ENCODE assay signal across 10 mouse cellular contexts in the genomic region with DNA sequence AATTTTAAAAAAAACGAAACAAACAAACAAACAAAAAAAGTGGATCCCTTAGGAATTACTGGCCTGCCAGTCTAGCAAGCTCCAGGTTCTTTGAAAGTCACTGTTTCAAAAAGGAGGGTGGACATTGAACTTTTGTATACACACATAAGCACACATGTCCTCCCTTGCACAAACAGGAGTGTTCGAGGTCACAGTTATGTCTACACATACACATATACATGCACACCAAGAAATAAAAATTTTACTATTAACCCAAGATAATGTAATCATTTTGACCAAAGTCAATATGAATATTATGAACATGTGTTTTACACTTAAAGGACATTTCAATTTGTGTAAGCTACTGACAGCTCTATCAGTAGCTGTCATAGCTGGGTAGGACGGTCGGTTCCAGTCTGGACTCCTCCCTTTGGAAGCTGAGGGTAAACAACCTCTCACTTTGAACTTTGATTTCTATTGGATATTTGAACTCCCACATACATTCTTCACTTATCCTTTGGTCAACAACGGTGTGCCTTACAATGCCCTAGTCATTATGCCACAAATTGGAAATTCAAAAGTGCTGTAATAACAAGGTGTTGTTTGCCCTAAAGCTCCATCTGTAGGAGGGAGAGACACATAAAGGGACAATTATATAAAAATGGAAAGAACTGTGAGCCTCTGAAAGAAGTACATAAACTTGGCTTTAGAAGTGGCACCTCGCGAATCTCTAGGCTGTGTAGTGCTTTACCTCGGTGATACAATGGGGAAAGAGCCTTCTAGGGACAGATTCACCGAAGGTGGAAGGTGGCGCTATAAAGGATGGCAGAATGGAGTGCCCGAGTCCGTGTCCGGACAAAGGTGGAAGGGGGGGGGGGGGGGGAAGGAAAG. TPM values are rescaled to one million over a fixed set of nuclear protein-coding genes. Genes with fewer than 3 reads are reported as not detected.
A peak's percentile ranks its signal among the peaks of the same experiment; 100 is the strongest.
DNase-seq lines count a peak whose midpoint lies in the region; ATAC-seq and TF ChIP-seq lines count a peak whose summit lies in the region.
"Had no signal": no experiment of that assay in that cellular context is flagged by ENCODE, and none has a peak within 500 bp of the region (broad histone marks: within the 10 kb centered on the region; RNA-seq: fewer than 3 reads in every experiment).

No protein-coding gene starts in this region.

- intact Hi-C loops in left cerebral cortex, postnatal 25 days (cut with DNase I): no loop called here

- H3K36me3 ChIP-seq in neural tube, embryonic 11.5 days (ENCODE audit: control insufficient read depth, insufficient read depth, low read length): no peaks in the 10 kb centered on the region
- peaks cover under 1% of the 10 kb centered on the region; the same call in 1 of the 2 replicates for H3K36me3 ChIP-seq in liver, embryonic 16.5 days (ENCODE audit: control insufficient read depth, insufficient read depth)

- WGBS in neural tube, embryonic 11.5 days: 33% methylated on average over 13 of the region's 13 CpGs
- 27% methylated on average over 13 of the region's 13 CpGs for WGBS in liver, embryonic 16.5 days (ENCODE audit: insufficient replicate concordance)

- no peak overlapping the region for H3K9ac ChIP-seq in neural tube, embryonic 11.5 days (ENCODE audit: low read length)
- H3K9ac ChIP-seq in liver, embryonic 16.5 days (ENCODE audit: low read depth, low read length): peak overlapping the region; percentile 68

- DNase-seq in cerebellum, adult 11 months: peak; percentile 24
- DNase-seq in cerebellum, postnatal 36 days: no peak
- no peak for DNase-seq in neural tube, embryonic 11.5 days (ENCODE audit: low spot score)
- no peak for DNase-seq in neural tube, embryonic 10.5 days (ENCODE audit: extremely low spot score, low spot score)
- DNase-seq in left cerebral cortex, postnatal 25 days (ENCODE audit: low spot score in 2 of 2): no peak
- DNase-seq in spleen, adult 12 weeks (ENCODE audit: low spot score): no peak
- no peak for DNase-seq in layer of hippocampus, adult 2 months (ENCODE audit: low spot score in 2 of 2)

- H3K4me3 ChIP-seq in neural tube, embryonic 11.5 days (ENCODE audit: low read depth, low read length): peak overlapping the region; percentile 86
- peak overlapping the region; percentile 85 for H3K4me3 ChIP-seq in liver, embryonic 16.5 days (ENCODE audit: low read depth, low read length)
- H3K4me3 ChIP-seq in layer of hippocampus, adult 2 months: no peak overlapping the region

- no peaks in the 10 kb centered on the region for H3K9me3 ChIP-seq in neural tube, embryonic 11.5 days (ENCODE audit: control insufficient read depth, low read length)
- H3K9me3 ChIP-seq in liver, embryonic 16.5 days (replicated peaks; ENCODE audit: control insufficient read depth, low read length): no peaks in the 10 kb centered on the region
- H3K9me3 ChIP-seq: megakaryocyte, embryonic 14.5 days had no signal

- H3K27me3 ChIP-seq in neural tube, embryonic 11.5 days (ENCODE audit: control insufficient read depth, insufficient read depth, low read length): no peaks in the 10 kb centered on the region
- H3K27me3 ChIP-seq in liver, embryonic 16.5 days (ENCODE audit: control insufficient read depth, insufficient read depth, low read depth, low read length): no peaks in the 10 kb centered on the region

- no peak for ATAC-seq in neural tube, embryonic 11.5 days (ENCODE audit: insufficient read depth, low FRiP score, low TSS enrichment)
- no peak for ATAC-seq in liver, embryonic 16.5 days (ENCODE audit: low read depth)

- peaks cover 23% of the 10 kb centered on the region for H3K4me1 ChIP-seq in neural tube, embryonic 11.5 days (ENCODE audit: control insufficient read depth, insufficient read depth, low read length)
- peaks cover 30% of the 10 kb centered on the region for H3K4me1 ChIP-seq in liver, embryonic 16.5 days (ENCODE audit: control insufficient read depth, low read depth, low read length)

- peak overlapping the region; percentile 92 for H3K4me2 ChIP-seq in neural tube, embryonic 11.5 days (ENCODE audit: low read depth)
- H3K4me2 ChIP-seq in liver, embryonic 16.5 days (ENCODE audit: low read depth, low read length): peak overlapping the region; percentile 95

- no peak for TF ChIP-seq CTCF in layer of hippocampus, adult 2 months (conservative IDR thresholded peaks at IDR 0.05)

- no peak overlapping the region for H3K27ac ChIP-seq in neural tube, embryonic 11.5 days (ENCODE audit: low read depth, low read length)
- peak overlapping the region; percentile 86 for H3K27ac ChIP-seq in liver, embryonic 16.5 days (ENCODE audit: low read length)
- no peak overlapping the region for H3K27ac ChIP-seq in layer of hippocampus, adult 2 months

RNA-seq across cellular contexts. Expression of gene Dhcr24, which starts 1.3 kb away (rescaled TPM):
- 28.2 and 30.4 TPM in 2 replicates for polyA plus RNA-seq in neural tube, embryonic 11.5 days (2014; fragmentation: Nextera tagmentation; extraction: Ambion mirVana)
- polyA plus RNA-seq in liver, embryonic 16.5 days (2015; fragmentation: Nextera tagmentation; extraction: Ambion mirVana): 7.7 and 8.1 TPM in 2 replicates
- 10 to 100 TPM; 89.9 to 93.5 TPM for total RNA-seq in left cerebral cortex, postnatal 25 days (2021)
- total RNA-seq in layer of hippocampus, adult 2 months (2021): 10 to 100 TPM; 58.9 to 59.7 TPM

RNA-seq across cellular contexts. Expression of gene Lexm, which starts 57.5 kb away (rescaled TPM):
- 0.20 and 0.27 TPM in 2 replicates for polyA plus RNA-seq in neural tube, embryonic 11.5 days (2014; fragmentation: Nextera tagmentation; extraction: Ambion mirVana)
- not detected in 2 replicates for polyA plus RNA-seq in liver, embryonic 16.5 days (2015; fragmentation: Nextera tagmentation; extraction: Ambion mirVana)
- not detected for total RNA-seq in left cerebral cortex, postnatal 25 days (2021)
- total RNA-seq in layer of hippocampus, adult 2 months (2021): under 1 TPM in 1 of 2 experiments, not detected in 1; 0.71 TPM
- polyA plus RNA-seq: activated CD4-positive, CD25-positive, alpha-beta regulatory T cell, adult 4 months had no signal
